ENCODE assay signal across 31 mouse cellular contexts in genomic region chr13:23934211-23934520, GRCm38 (mm10). TPM values are rescaled to one million over a fixed set of nuclear protein-coding genes. Genes with fewer than 3 reads are reported as not detected.
A peak's percentile ranks its signal among the peaks of the same experiment; 100 is the strongest.
DNase-seq lines count a peak whose midpoint lies in the region; ATAC-seq and TF ChIP-seq lines count a peak whose summit lies in the region.
"Had no signal": no experiment of that assay in that cellular context is flagged by ENCODE, and none has a peak within 500 bp of the region (broad histone marks: within the 10 kb centered on the region; RNA-seq: fewer than 3 reads in every experiment).

Hist1h2aa (plus strand) TSS chr13:23934462.

- TF ChIP-seq EP300 in ES-Bruce4 (IDR thresholded peaks at IDR 0.05; ENCODE audit: insufficient read depth, low read depth, low read length) = no peak

- TF ChIP-seq CTCF in E14TG2a.4 (conservative IDR thresholded peaks at IDR 0.05; ENCODE audit: low read length) = no peak
- TF ChIP-seq CTCF in ES-Bruce4 (IDR thresholded peaks at IDR 0.05; ENCODE audit: low read depth, low read length) = no peak

- no peaks in the 10 kb centered on the region; the same call in 1 of the 2 replicates for H3K9me3 ChIP-seq in E14TG2a.4 (ENCODE audit: low read length)
- no peaks in the 10 kb centered on the region for H3K9me3 ChIP-seq in ES-Bruce4 (replicated peaks; ENCODE audit: control insufficient read depth, insufficient read depth, low read length, poor library complexity, severe bottlenecking)
- no peaks in the 10 kb centered on the region for H3K9me3 ChIP-seq in ES-E14 (ENCODE audit: control insufficient read depth, insufficient read depth, low read depth, low read length)
- no peaks in the 10 kb centered on the region for H3K9me3 ChIP-seq in heart, embryonic 11.5 days (replicated peaks; ENCODE audit: control insufficient read depth, low read length)
- no peaks in the 10 kb centered on the region for H3K9me3 ChIP-seq in hindbrain, embryonic 14.5 days (ENCODE audit: control insufficient read depth, low read length)
- H3K9me3 ChIP-seq: embryonic facial prominence, embryonic 13.5 days; embryonic facial prominence, embryonic 15.5 days; forebrain, embryonic 10.5 days; forebrain, embryonic 12.5 days had no signal

- no peaks in the 10 kb centered on the region for H3K36me3 ChIP-seq in E14TG2a.4 (ENCODE audit: insufficient read depth, low read length)
- H3K36me3 ChIP-seq in ES-Bruce4 (ENCODE audit: control insufficient read depth, insufficient read depth, low read length, poor library complexity, severe bottlenecking) = no peaks in the 10 kb centered on the region
- no peaks in the 10 kb centered on the region for H3K36me3 ChIP-seq in ES-E14 (ENCODE audit: control insufficient read depth, insufficient read depth, low read length, poor library complexity, severe bottlenecking)
- no peaks in the 10 kb centered on the region for H3K36me3 ChIP-seq in heart, embryonic 11.5 days (ENCODE audit: control insufficient read depth, insufficient read depth, low read length)
- no peaks in the 10 kb centered on the region for H3K36me3 ChIP-seq in hindbrain, embryonic 14.5 days (replicated peaks; ENCODE audit: control insufficient read depth, insufficient read depth)
- H3K36me3 ChIP-seq: embryonic facial prominence, embryonic 13.5 days; embryonic facial prominence, embryonic 15.5 days; forebrain, embryonic 10.5 days; forebrain, embryonic 12.5 days had no signal

- DNase-seq in ES-E14 (ENCODE audit: low read depth, low spot score) (peak; percentile 59), WW6 (ENCODE audit: low read depth, low spot score) (peak; percentile 63)
- DNase-seq in hindbrain, embryonic 14.5 days (ENCODE audit: low spot score) = no peak
- no peak for DNase-seq in heart, adult 18-20 months
- DNase-seq: adrenal gland, adult 8-10 months; adrenal gland, postnatal 14 days; cerebellum, adult 11 months; cerebellum, adult 18-20 months; cerebellum, adult 8-10 months; cerebellum, postnatal 36 days; embryo, embryonic 11 days had no signal

- TF ChIP-seq POLR2A in ES-Bruce4 (IDR thresholded peaks at IDR 0.05; ENCODE audit: insufficient read depth, low read length) = no peak

- H3K27me3 ChIP-seq in E14TG2a.4 (ENCODE audit: insufficient read depth, low read length) (peaks cover 72% of the 10 kb centered on the region), ES-Bruce4 (ENCODE audit: control insufficient read depth, insufficient read depth, low read length, poor library complexity, severe bottlenecking) (no peaks in the 10 kb centered on the region)
- peaks cover 2% of the 10 kb centered on the region; the same call in 1 of the 2 replicates for H3K27me3 ChIP-seq in heart, embryonic 11.5 days (ENCODE audit: control insufficient read depth, insufficient read depth, low read length)
- H3K27me3 ChIP-seq in hindbrain, embryonic 14.5 days (ENCODE audit: control insufficient read depth, insufficient read depth, low read length) = no peaks in the 10 kb centered on the region
- H3K27me3 ChIP-seq: embryonic facial prominence, embryonic 13.5 days; embryonic facial prominence, embryonic 15.5 days; forebrain, embryonic 12.5 days had no signal

- no peak for ATAC-seq in megakaryocyte-erythroid progenitor cell, adult 5-6 weeks (replicated peaks; ENCODE audit: low FRiP score, low TSS enrichment, poor library complexity, severe bottlenecking)
- ATAC-seq in heart, embryonic 11.5 days (replicated peaks; ENCODE audit: insufficient number of reproducible peaks, low FRiP score, low TSS enrichment) = no peak
- no peak for ATAC-seq in hindbrain, embryonic 14.5 days (ENCODE audit: low FRiP score)
- ATAC-seq: activated CD4-positive, CD25-positive, alpha-beta regulatory T cell, adult 4 months; forebrain, embryonic 14.5 days; forebrain, embryonic 16.5 days had no signal

- 84% methylated on average over 10 of the region's 10 CpGs for WGBS in heart, embryonic 11.5 days (ENCODE audit: insufficient replicate concordance)
- 91% methylated on average over 10 of the region's 10 CpGs for WGBS in hindbrain, embryonic 14.5 days

- H3K9ac ChIP-seq in ES-Bruce4 (ENCODE audit: low read depth, poor library complexity, severe bottlenecking) (no peak within 1 kb of the TSS), ES-E14 (ENCODE audit: insufficient read depth, low read depth, low read length, poor library complexity, severe bottlenecking) (no peak within 1 kb of the TSS)
- H3K9ac ChIP-seq in heart, embryonic 11.5 days (ENCODE audit: low read depth, low read length) = no peak within 1 kb of the TSS
- H3K9ac ChIP-seq in hindbrain, embryonic 14.5 days = no peak within 1 kb of the TSS
- H3K9ac ChIP-seq: embryonic facial prominence, embryonic 13.5 days; embryonic facial prominence, embryonic 15.5 days; forebrain, embryonic 12.5 days had no signal

- no peak within 1 kb of the TSS for H3K4me2 ChIP-seq in heart, embryonic 11.5 days
- no peak within 1 kb of the TSS for H3K4me2 ChIP-seq in hindbrain, embryonic 14.5 days (replicated peaks)
- H3K4me2 ChIP-seq: embryonic facial prominence, embryonic 13.5 days; embryonic facial prominence, embryonic 15.5 days; forebrain, embryonic 12.5 days had no signal

- in situ Hi-C loops in ES-E14 (cut with MboI; ENCODE audit: low sequenced_read_pairs in 2 of 2, unreplicated experiment in 2 of 2) = no loop called here

- H3K27ac ChIP-seq in ES-Bruce4 (ENCODE audit: insufficient read depth, low read length) = no peak within 1 kb of the TSS
- H3K27ac ChIP-seq in ES-E14 (ENCODE audit: insufficient read depth, low read depth, low read length, poor library complexity, severe bottlenecking) = no peak within 1 kb of the TSS
- H3K27ac ChIP-seq in heart, embryonic 11.5 days (ENCODE audit: low read depth, low read length) = no peak within 1 kb of the TSS
- H3K27ac ChIP-seq in hindbrain, embryonic 14.5 days = no peak within 1 kb of the TSS
- H3K27ac ChIP-seq: embryonic facial prominence, embryonic 13.5 days; embryonic facial prominence, embryonic 15.5 days; forebrain, embryonic 10.5 days; forebrain, embryonic 12.5 days had no signal

- H3K4me3 ChIP-seq in E14TG2a.4 (replicated peaks; ENCODE audit: low read length) = peak within 1 kb of the TSS; percentile 55
- H3K4me3 ChIP-seq in ES-Bruce4 (ENCODE audit: low read depth, low read length) = 0 out of 2 replicates have a peak within 1 kb of the TSS, but pooled peaks have one; percentile 12
- H3K4me3 ChIP-seq in ES-E14 (ENCODE audit: insufficient read depth in 1 of 2, low read depth in 1 of 2, low read length in 2 of 2, poor library complexity in 1 of 2, severe bottlenecking in 1 of 2) = peak within 1 kb of the TSS; percentile 3 to 47; a peak in 2 of 4 replicates
- no peak within 1 kb of the TSS for H3K4me3 ChIP-seq in heart, embryonic 11.5 days (ENCODE audit: low read depth, low read length)
- H3K4me3 ChIP-seq in hindbrain, embryonic 14.5 days (replicated peaks; ENCODE audit: low read length) = no peak within 1 kb of the TSS
- H3K4me3 ChIP-seq: embryonic facial prominence, embryonic 13.5 days; embryonic facial prominence, embryonic 15.5 days; erythroblast, embryonic 14.5 days; forebrain, embryonic 10.5 days; forebrain, embryonic 12.5 days had no signal

- H3K4me1 ChIP-seq in E14TG2a.4 (replicated peaks; ENCODE audit: low read depth, low read length) (peaks cover 13% of the 10 kb centered on the region), ES-Bruce4 (ENCODE audit: control insufficient read depth, insufficient read depth, low read length) (no peaks in the 10 kb centered on the region), ES-E14 (ENCODE audit: control insufficient read depth in 2 of 2, insufficient read depth in 2 of 2, low read length in 2 of 2, poor library complexity in 1 of 2) (peaks cover 0 to 6% of the 10 kb centered on the region in 2 experiments; a peak in 1 of 4 replicates)
- no peaks in the 10 kb centered on the region for H3K4me1 ChIP-seq in heart, embryonic 11.5 days (ENCODE audit: control insufficient read depth, insufficient read depth, low read length)
- no peaks in the 10 kb centered on the region for H3K4me1 ChIP-seq in hindbrain, embryonic 14.5 days (replicated peaks; ENCODE audit: control insufficient read depth, insufficient read depth, low read length)
- H3K4me1 ChIP-seq: forebrain, embryonic 10.5 days; forebrain, embryonic 12.5 days had no signal

TF ChIP-seq in ES-E14, 5 proteins besides CTCF, POLR2A, EP300 and RAD21:
- peak; percentile 72; the same call in 1 of the 2 replicates for TF ChIP-seq CHD2 (IDR thresholded peaks at IDR 0.05; ENCODE audit: low read depth, low read length)
- TF ChIP-seq ZC3H11A (IDR thresholded peaks at IDR 0.05; ENCODE audit: borderline replicate concordance, low read depth, low read length) = no peak

RNA-seq across cellular contexts. Expression of gene Hist1h2aa, which starts in this region (rescaled TPM):
- polyA plus RNA-seq in ES-Bruce4 (2011; ENCODE audit: insufficient read depth, insufficient read length, low read depth, missing spikeins) = not detected in 2 replicates
- 140 and 167 TPM in 2 replicates for total RNA-seq in ES-E14 (2012; rRNA removed)
- total RNA-seq in megakaryocyte-erythroid progenitor cell, adult 5-6 weeks (2014; fragmentation: Nextera tagmentation) = not detected in 2 replicates
- not detected in 2 replicates for total RNA-seq in megakaryocyte-erythroid progenitor cell, adult 5-6 weeks (2017)
- not detected in 2 replicates for polyA plus RNA-seq in heart, embryonic 11.5 days (2014; fragmentation: Nextera tagmentation; extraction: Ambion mirVana)
- not detected in 2 replicates for polyA plus RNA-seq in hindbrain, embryonic 14.5 days (2014; fragmentation: Nextera tagmentation; extraction: Ambion mirVana)
- not detected for total RNA-seq in heart, adult 18-20 months (2021)
- total RNA-seq: adrenal gland, adult 18-20 months; adrenal gland, adult 8-10 months; adrenal gland, postnatal 14 days; adrenal gland, postnatal 4 days; common myeloid progenitor, adult 5-6 weeks; MEL had no signal
- polyA plus RNA-seq: activated CD4-positive, CD25-positive, alpha-beta regulatory T cell, adult 4 months; brain, embryonic 14.5 days; C2C12; embryonic facial prominence, embryonic 11.5 days; embryonic facial prominence, embryonic 13.5 days; embryonic facial prominence, embryonic 15.5 days; erythroblast, embryonic 14.5 days; forebrain, embryonic 10.5 days; forebrain, embryonic 12.5 days; forebrain, embryonic 14.5 days; forebrain, embryonic 16.5 days; frontal cortex, adult 2 months had no signal

Comparison
In these comparisons a context has a peak if more than half of its experiments do, and no peak if none do; other contexts are left out.
1. RNA of gene Hist1h2aa (total RNA-seq): 140 to 167 TPM in ES-E14; not detected in megakaryocyte-erythroid progenitor cell, adult 5-6 weeks and not detected in heart, adult 18-20 months; every median in the first group is over 100 times any median in the second.
2. H3K4me3 ChIP-seq: peak in E14TG2a.4 (single experiment), ES-Bruce4 (single experiment) and ES-E14 (2 of 2); none in heart, embryonic 11.5 days (single experiment) and hindbrain, embryonic 14.5 days (single experiment).
3. DNase-seq: peak in ES-E14 (single experiment) and WW6 (single experiment); none in hindbrain, embryonic 14.5 days (single experiment) and heart, adult 18-20 months (0 of 2).